Mouse (Mus musculus) MEL-GATA-1-ER (cell line): ENCODE data around the gene Zfp626.
"Not testable (repeated sequence)": the region's sequence is repeated elsewhere in the genome, so short reads cannot be mapped to it uniquely, and the experiment has no call there.

Source experiments
- DNase-seq: peaks from one replicate; pipeline ENCODE4 v3.0.0-alpha.2; 2012; ENCODE audit warnings: low read depth; ENCODE audit errors: extremely low read depth

Zfp626 gene

DNA sequence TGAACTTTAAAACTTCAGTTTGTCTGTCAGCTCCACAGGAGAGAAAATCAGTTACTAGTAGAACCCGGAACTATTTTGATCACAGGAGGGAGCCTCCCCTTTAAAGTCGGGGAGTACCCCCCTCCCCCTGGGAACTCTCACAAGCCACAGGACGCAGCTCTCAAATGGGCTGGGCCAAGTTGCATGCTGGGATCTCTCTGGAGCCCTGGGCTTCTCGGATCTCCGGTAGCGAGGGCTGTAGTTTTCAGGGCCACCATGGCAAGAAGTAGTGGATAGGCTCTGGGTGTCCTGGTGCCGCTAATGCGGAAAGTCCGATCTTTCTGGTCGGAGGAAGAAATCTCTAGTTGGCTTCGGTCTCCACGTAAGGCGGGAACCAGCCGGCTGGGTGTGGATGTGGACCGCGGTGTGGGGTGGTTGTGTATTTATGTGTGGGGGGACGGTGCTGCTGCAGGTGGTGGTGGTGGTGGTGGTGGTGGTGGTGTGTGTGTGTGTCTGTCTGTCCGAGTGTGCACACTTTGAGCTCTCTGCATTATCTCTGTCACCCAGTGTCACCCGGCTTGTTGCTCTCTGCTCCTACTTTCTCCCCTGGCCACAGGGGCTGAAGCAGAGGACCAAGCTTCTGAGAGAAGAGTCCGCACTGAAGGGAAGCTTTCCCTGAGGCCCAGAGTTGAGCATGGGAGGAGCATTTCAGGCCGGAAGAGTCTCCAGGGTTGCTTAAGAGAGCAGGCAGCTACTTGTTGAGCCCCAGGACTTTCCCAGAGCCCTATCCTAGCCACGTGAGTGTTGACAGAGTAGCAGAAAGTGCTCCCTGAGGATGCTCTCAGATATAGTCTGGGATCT, 53.6 kb downstream of the Zfp626 start:
- peak; percentile 90 for DNase-seq

DNA sequence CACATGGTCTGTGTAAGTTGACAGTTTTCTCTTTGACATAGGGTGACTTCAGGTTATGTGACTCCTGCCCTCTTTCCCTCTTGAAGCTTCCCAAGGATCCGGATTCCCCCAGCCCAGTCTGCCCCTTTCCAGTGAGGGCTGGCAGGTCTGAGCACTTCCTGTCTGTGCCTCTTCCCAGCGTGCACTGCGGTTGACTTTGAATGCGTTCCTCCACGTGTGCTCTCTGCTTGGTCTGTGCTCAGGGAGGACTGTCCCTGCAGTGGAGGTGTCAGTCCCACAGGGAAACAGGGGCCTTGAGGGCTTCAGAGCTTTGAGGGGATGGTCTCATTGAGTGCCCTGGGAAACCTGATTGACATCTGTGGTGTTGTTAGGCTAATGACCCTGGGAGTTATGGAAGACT, 55.6 kb downstream of the Zfp626 start:
- DNase-seq: not testable (repeated sequence)
